In genomic region chr16:93152765-93153489, GRCm38 (mm10) we compare ENCODE assay signal across 11 mouse cellular contexts.
A peak's percentile ranks its signal among the peaks of the same experiment; 100 is the strongest.
DNase-seq lines count a peak whose midpoint lies in the region; ATAC-seq and TF ChIP-seq lines count a peak whose summit lies in the region.
"Had no signal": no experiment of that assay in that cellular context is flagged by ENCODE, and none has a peak within 500 bp of the region (broad histone marks: within the 10 kb centered on the region; RNA-seq: fewer than 3 reads in every experiment).

No protein-coding gene starts in this region.

- no peaks in the 10 kb centered on the region for H3K27me3 ChIP-seq in lung, embryonic 15.5 days
- H3K27me3 ChIP-seq in embryonic facial prominence, embryonic 10.5 days (replicated peaks; ENCODE audit: low read depth, poor library complexity, severe bottlenecking), result no peaks in the 10 kb centered on the region
- 0 out of 2 replicates have a peak, but pooled peaks cover 5% of the 10 kb centered on the region for H3K27me3 ChIP-seq in liver, embryonic 11.5 days (replicated peaks; ENCODE audit: control insufficient read depth, insufficient read depth, low read length)
- no peaks in the 10 kb centered on the region for H3K27me3 ChIP-seq in cerebellum, adult 2 months (ENCODE audit: control insufficient read depth, insufficient read depth, low read length)
- H3K27me3 ChIP-seq: hindbrain, embryonic 12.5 days had no signal

- no peak overlapping the region for H3K27ac ChIP-seq in lung, embryonic 15.5 days
- peak overlapping the region; percentile 30 for H3K27ac ChIP-seq in embryonic facial prominence, embryonic 10.5 days (replicated peaks)
- no peak overlapping the region for H3K27ac ChIP-seq in liver, embryonic 11.5 days (ENCODE audit: low read depth, low read length)
- H3K27ac ChIP-seq in cerebellum, adult 2 months (ENCODE audit: insufficient read depth, low read length), result no peak overlapping the region
- H3K27ac ChIP-seq: hindbrain, embryonic 12.5 days; limb, embryonic 12.5 days had no signal

- H3K4me3 ChIP-seq in lung, embryonic 15.5 days, result no peak overlapping the region
- H3K4me3 ChIP-seq in lung, adult 2 months (replicated peaks; ENCODE audit: extremely low read depth, low read depth, low read length), result no peak overlapping the region
- no peak overlapping the region for H3K4me3 ChIP-seq in embryonic facial prominence, embryonic 10.5 days
- H3K4me3 ChIP-seq in liver, embryonic 11.5 days (ENCODE audit: low read depth, low read length), result no peak overlapping the region
- no peak overlapping the region for H3K4me3 ChIP-seq in cerebellum, adult 2 months (replicated peaks; ENCODE audit: insufficient read depth, low read depth, low read length)
- H3K4me3 ChIP-seq: hindbrain, embryonic 12.5 days; limb, embryonic 12.5 days had no signal

- no peak overlapping the region for H3K9ac ChIP-seq in lung, embryonic 15.5 days
- H3K9ac ChIP-seq in liver, embryonic 11.5 days (ENCODE audit: low read depth, low read length), result no peak overlapping the region
- H3K9ac ChIP-seq: hindbrain, embryonic 12.5 days; limb, embryonic 12.5 days had no signal

- no peaks in the 10 kb centered on the region for H3K9me3 ChIP-seq in lung, embryonic 15.5 days
- H3K9me3 ChIP-seq in embryonic facial prominence, embryonic 10.5 days, result no peaks in the 10 kb centered on the region
- H3K9me3 ChIP-seq in liver, embryonic 11.5 days (ENCODE audit: control insufficient read depth, low read length), result no peaks in the 10 kb centered on the region
- H3K9me3 ChIP-seq: hindbrain, embryonic 12.5 days; limb, embryonic 12.5 days had no signal

- peak; percentile 46; the same call in 1 of the 2 replicates for ATAC-seq in lung, embryonic 15.5 days (ENCODE audit: borderline replicate concordance, extremely low read depth, low FRiP score, low TSS enrichment)
- 0 out of 2 replicates have a peak, but pooled peaks have one; percentile 35 for ATAC-seq in liver, embryonic 11.5 days (replicated peaks; ENCODE audit: low FRiP score)

- DNase-seq in lung, adult 2 months, result no peak
- peak; percentile 18 for DNase-seq in embryonic facial prominence, embryonic 10.5 days (ENCODE audit: low spot score)
- no peak for DNase-seq in liver, embryonic 11.5 days (ENCODE audit: low spot score)
- peak; percentile 83 for DNase-seq in thymus, postnatal 14 days
- DNase-seq in cerebellum, adult 9-10 months, result no peak
- no peak for DNase-seq in cerebellum, adult 2 months
- DNase-seq in cerebellum, adult 11 months, result no peak
- DNase-seq: cerebellum, postnatal 14 days had no signal

- no peak for TF ChIP-seq POLR2A in lung, adult 2 months (IDR thresholded peaks at IDR 0.05; ENCODE audit: borderline replicate concordance, extremely low read depth, low read depth, low read length)
- no peak for TF ChIP-seq POLR2A in cerebellum, adult 2 months (IDR thresholded peaks at IDR 0.05; ENCODE audit: borderline replicate concordance, insufficient read depth, low read length)

- no peak overlapping the region for H3K4me2 ChIP-seq in lung, embryonic 15.5 days
- H3K4me2 ChIP-seq in liver, embryonic 11.5 days, result 0 out of 2 replicates have a peak overlapping the region, but pooled peaks have one; percentile 16
- H3K4me2 ChIP-seq: hindbrain, embryonic 12.5 days; limb, embryonic 12.5 days had no signal

- no peak for TF ChIP-seq CTCF in lung, adult 2 months (IDR thresholded peaks at IDR 0.05; ENCODE audit: insufficient read depth, low read length)
- no peak for TF ChIP-seq CTCF in cerebellum, adult 2 months (IDR thresholded peaks at IDR 0.05; ENCODE audit: borderline replicate concordance, insufficient read depth, low read depth, low read length)

- 17% methylated on average over 14 of the region's 14 CpGs for WGBS in lung, embryonic 15.5 days
- 21% methylated on average over 14 of the region's 14 CpGs for WGBS in lung, adult 2 months
- 49% methylated on average over 14 of the region's 14 CpGs for WGBS in embryonic facial prominence, embryonic 10.5 days
- WGBS in liver, embryonic 11.5 days, result 15% methylated on average over 14 of the region's 14 CpGs
- WGBS in cerebellum, adult 2 months, result 33% methylated on average over 14 of the region's 14 CpGs

- H3K36me3 ChIP-seq in lung, embryonic 15.5 days, result no peaks in the 10 kb centered on the region
- H3K36me3 ChIP-seq in embryonic facial prominence, embryonic 10.5 days (replicated peaks), result no peaks in the 10 kb centered on the region
- no peaks in the 10 kb centered on the region for H3K36me3 ChIP-seq in liver, embryonic 11.5 days (ENCODE audit: control insufficient read depth, insufficient read depth, low read length)
- H3K36me3 ChIP-seq: hindbrain, embryonic 12.5 days; limb, embryonic 12.5 days had no signal

- peaks cover 6% of the 10 kb centered on the region for H3K4me1 ChIP-seq in lung, embryonic 15.5 days
- no peaks in the 10 kb centered on the region for H3K4me1 ChIP-seq in lung, adult 2 months (ENCODE audit: control insufficient read depth, insufficient read depth, low read length)
- H3K4me1 ChIP-seq in embryonic facial prominence, embryonic 10.5 days, result peaks cover 9% of the 10 kb centered on the region
- peaks cover 21% of the 10 kb centered on the region for H3K4me1 ChIP-seq in liver, embryonic 11.5 days (replicated peaks; ENCODE audit: control insufficient read depth, insufficient read depth, low read length)
- H3K4me1 ChIP-seq in cerebellum, adult 2 months (ENCODE audit: control insufficient read depth, insufficient read depth, low read length), result no peaks in the 10 kb centered on the region
- H3K4me1 ChIP-seq: hindbrain, embryonic 12.5 days had no signal

Comparison
In these comparisons a context has a peak if more than half of its experiments do, and no peak if none do; other contexts are left out.
1. DNase-seq: peak in embryonic facial prominence, embryonic 10.5 days (single experiment) and thymus, postnatal 14 days (single experiment); none in lung, adult 2 months (single experiment), liver, embryonic 11.5 days (single experiment), cerebellum, adult 9-10 months (single experiment), cerebellum, adult 2 months (0 of 2) and cerebellum, adult 11 months (single experiment).